16 mouse cellular contexts compared by ENCODE assay signal in genomic region chr1:51888046-51888813, GRCm38 (mm10). TPM values are rescaled to one million over a fixed set of nuclear protein-coding genes. Genes with fewer than 3 reads are reported as not detected.
DNase-seq lines count a peak whose midpoint lies in the region; ATAC-seq lines count a peak whose summit lies in the region.
"Had no signal": no experiment of that assay in that cellular context is flagged by ENCODE, and none has a peak within 500 bp of the region (broad histone marks: within the 10 kb centered on the region; RNA-seq: fewer than 3 reads in every experiment).

No protein-coding gene starts in this region.

- H3K9ac ChIP-seq in kidney, embryonic 15.5 days: no peak overlapping the region
- H3K9ac ChIP-seq in embryonic facial prominence, embryonic 14.5 days (ENCODE audit: low read depth, low read length): no peak overlapping the region
- no peak overlapping the region for H3K9ac ChIP-seq in hindbrain, embryonic 11.5 days (ENCODE audit: low read depth, low read length)
- H3K9ac ChIP-seq in neural tube, embryonic 12.5 days: no peak overlapping the region
- H3K9ac ChIP-seq: liver, embryonic 12.5 days had no signal

- no peaks in the 10 kb centered on the region for H3K9me3 ChIP-seq in kidney, embryonic 15.5 days (replicated peaks)
- no peaks in the 10 kb centered on the region for H3K9me3 ChIP-seq in embryonic facial prominence, embryonic 14.5 days (ENCODE audit: control insufficient read depth, low read length)
- H3K9me3 ChIP-seq in hindbrain, embryonic 11.5 days (ENCODE audit: control insufficient read depth, low read length): no peaks in the 10 kb centered on the region
- H3K9me3 ChIP-seq in neural tube, embryonic 12.5 days: no peaks in the 10 kb centered on the region
- H3K9me3 ChIP-seq: liver, embryonic 12.5 days had no signal

- 0 out of 2 replicates have a peak, but pooled peaks have one; percentile 41 for ATAC-seq in kidney, embryonic 15.5 days (replicated peaks; ENCODE audit: low FRiP score)
- ATAC-seq in embryonic facial prominence, embryonic 14.5 days (ENCODE audit: low read depth): peak; percentile 24; the same call in 1 of the 2 replicates
- peak; percentile 83 for ATAC-seq in hindbrain, embryonic 11.5 days (ENCODE audit: low FRiP score)
- ATAC-seq in neural tube, embryonic 12.5 days (ENCODE audit: low FRiP score, low read depth): peak; percentile 88
- ATAC-seq: intestine, postnatal 0 days; liver, embryonic 12.5 days; lung, postnatal 0 days had no signal

- no peaks in the 10 kb centered on the region for H3K27me3 ChIP-seq in kidney, embryonic 15.5 days
- no peaks in the 10 kb centered on the region for H3K27me3 ChIP-seq in embryonic facial prominence, embryonic 14.5 days (replicated peaks; ENCODE audit: control insufficient read depth, insufficient read depth, low read length)
- H3K27me3 ChIP-seq in hindbrain, embryonic 11.5 days (ENCODE audit: control insufficient read depth, insufficient read depth, low read length): no peaks in the 10 kb centered on the region
- no peaks in the 10 kb centered on the region for H3K27me3 ChIP-seq in neural tube, embryonic 12.5 days (replicated peaks)
- H3K27me3 ChIP-seq: CH12.LX; liver, embryonic 12.5 days had no signal

- no peak overlapping the region for H3K4me2 ChIP-seq in kidney, embryonic 15.5 days
- H3K4me2 ChIP-seq in embryonic facial prominence, embryonic 14.5 days (ENCODE audit: low read depth, low read length): no peak overlapping the region
- H3K4me2 ChIP-seq in hindbrain, embryonic 11.5 days (replicated peaks; ENCODE audit: low read depth, low read length): no peak overlapping the region
- H3K4me2 ChIP-seq in neural tube, embryonic 12.5 days (replicated peaks): no peak overlapping the region
- H3K4me2 ChIP-seq: liver, embryonic 12.5 days had no signal

- 54% methylated on average over 9 of the region's 9 CpGs for WGBS in kidney, embryonic 15.5 days
- 86% methylated on average over 9 of the region's 9 CpGs for WGBS in embryonic facial prominence, embryonic 14.5 days
- WGBS in hindbrain, embryonic 11.5 days: 64% methylated on average over 9 of the region's 9 CpGs
- WGBS in neural tube, embryonic 12.5 days: 49% methylated on average over 9 of the region's 9 CpGs

- H3K4me1 ChIP-seq in kidney, embryonic 15.5 days: peaks cover 57% of the 10 kb centered on the region
- H3K4me1 ChIP-seq in embryonic facial prominence, embryonic 14.5 days (ENCODE audit: control insufficient read depth, insufficient read depth, low read length): peaks cover 53% of the 10 kb centered on the region
- no peaks in the 10 kb centered on the region for H3K4me1 ChIP-seq in hindbrain, embryonic 11.5 days (replicated peaks; ENCODE audit: control insufficient read depth, insufficient read depth, low read length)
- H3K4me1 ChIP-seq in neural tube, embryonic 12.5 days: peaks cover 26% of the 10 kb centered on the region

- H3K27ac ChIP-seq in kidney, embryonic 15.5 days: no peak overlapping the region
- H3K27ac ChIP-seq in embryonic facial prominence, embryonic 14.5 days (replicated peaks; ENCODE audit: low read depth, low read length): no peak overlapping the region
- peak overlapping the region; percentile 3; the same call in 1 of the 2 replicates for H3K27ac ChIP-seq in hindbrain, embryonic 11.5 days (ENCODE audit: low read depth, low read length)
- H3K27ac ChIP-seq in neural tube, embryonic 12.5 days: no peak overlapping the region
- H3K27ac ChIP-seq: left cerebral cortex, adult 2 months; liver, embryonic 12.5 days had no signal

- no peak for DNase-seq in kidney, postnatal 25 days
- DNase-seq in embryonic facial prominence, embryonic 14.5 days (ENCODE audit: low spot score): no peak
- peak; percentile 30 for DNase-seq in hindbrain, embryonic 11.5 days (ENCODE audit: low spot score)
- no peak for DNase-seq in thymus, postnatal 10 days (ENCODE audit: low spot score in 2 of 2)
- no peak for DNase-seq in spleen, postnatal 14 days (ENCODE audit: low spot score in 2 of 2)
- DNase-seq: adrenal gland, postnatal 10 days; gastrocnemius, postnatal 36 days; kidney, postnatal 36 days; thymus, postnatal 4 days had no signal

- no peak overlapping the region for H3K4me3 ChIP-seq in kidney, embryonic 15.5 days (replicated peaks)
- no peak overlapping the region for H3K4me3 ChIP-seq in embryonic facial prominence, embryonic 14.5 days (ENCODE audit: low read depth, low read length)
- no peak overlapping the region for H3K4me3 ChIP-seq in hindbrain, embryonic 11.5 days (ENCODE audit: low read depth, low read length)
- no peak overlapping the region for H3K4me3 ChIP-seq in neural tube, embryonic 12.5 days
- H3K4me3 ChIP-seq: left cerebral cortex, adult 2 months; liver, embryonic 12.5 days had no signal

- no peaks in the 10 kb centered on the region for H3K36me3 ChIP-seq in kidney, embryonic 15.5 days
- no peaks in the 10 kb centered on the region for H3K36me3 ChIP-seq in embryonic facial prominence, embryonic 14.5 days (ENCODE audit: control insufficient read depth, insufficient read depth, low read length)
- H3K36me3 ChIP-seq in hindbrain, embryonic 11.5 days (ENCODE audit: control insufficient read depth, insufficient read depth, low read length): no peaks in the 10 kb centered on the region
- no peaks in the 10 kb centered on the region for H3K36me3 ChIP-seq in neural tube, embryonic 12.5 days
- H3K36me3 ChIP-seq: liver, embryonic 12.5 days had no signal

RNA-seq across cellular contexts. Expression of gene Myo1b, which starts 27.6 kb away (rescaled TPM):
- polyA plus RNA-seq in kidney, embryonic 15.5 days (2015; fragmentation: Nextera tagmentation; extraction: Ambion mirVana): 72.4 and 77.0 TPM in 2 replicates
- 87.7 and 91.3 TPM in 2 replicates for polyA plus RNA-seq in embryonic facial prominence, embryonic 14.5 days (2014; fragmentation: Nextera tagmentation; extraction: Ambion mirVana)
- 116 and 156 TPM in 2 replicates for polyA plus RNA-seq in hindbrain, embryonic 11.5 days (2014; fragmentation: Nextera tagmentation; extraction: Ambion mirVana)
- 119 and 128 TPM in 2 replicates for polyA plus RNA-seq in neural tube, embryonic 12.5 days (2016; fragmentation: Nextera tagmentation; extraction: Ambion mirVana)

Comparison
In these comparisons a context has a peak if more than half of its experiments do, and no peak if none do; other contexts are left out.
1. ATAC-seq: peak in every context shown above with its lines; median percentile 88 in neural tube, embryonic 12.5 days; 83 in hindbrain, embryonic 11.5 days; 41 in kidney, embryonic 15.5 days; 24 in embryonic facial prominence, embryonic 14.5 days.